Mouse (Mus musculus): Measurements from ENCODE around the gene L1cam.

GRCm38 (mm10) chrX:73892833-73893232 is 3.1 kb downstream of the L1cam start:
- TF ChIP-seq CTCF (IDR thresholded peaks at IDR 0.05; ENCODE audit: insufficient read depth, low read length) (no peak), POLR2A (IDR thresholded peaks at IDR 0.05; ENCODE audit: borderline replicate concordance, extremely low read depth, low read depth, low read length) (no peak)

Data from lung, adult 2 months (tissue).